Mouse (Mus musculus) 3T3-L1 (cell line): ENCODE data around the gene Fam3c.
A peak's percentile ranks its signal among the peaks of the same experiment; 100 is the strongest.
"Not testable (repeated sequence)": the region's sequence is repeated elsewhere in the genome, so short reads cannot be mapped to it uniquely, and the experiment has no call there.

ENCODE experiments used
- DNase-seq: peaks from one replicate; pipeline ENCODE4 v3.0.0-alpha.2; 2015; ENCODE audit warnings: low read depth, low spot score

Gene Fam3c

DNA sequence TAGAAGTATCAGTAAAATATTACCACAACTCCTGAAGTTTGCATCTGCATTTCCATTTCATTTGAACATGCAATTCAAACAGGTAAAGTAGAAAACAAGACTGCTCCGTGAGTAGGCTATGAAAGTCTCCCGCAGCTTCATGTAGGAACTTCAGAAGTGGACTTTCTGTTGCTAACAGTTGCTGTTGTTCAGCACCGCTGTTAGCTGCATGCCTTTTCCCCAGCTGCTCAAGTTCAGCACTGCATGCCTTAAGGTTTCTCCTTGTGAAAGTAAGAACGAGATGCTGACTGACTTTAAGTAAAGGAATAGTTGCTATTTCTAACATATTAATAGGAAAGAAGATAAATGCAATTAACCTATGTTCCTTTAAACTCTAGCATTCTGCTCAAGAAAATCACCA, 64.0 kb downstream of the Fam3c start:
- peak; percentile 20 for DNase-seq

GRCm38 (mm10) chr6:22290790-22291189, 65.3 kb downstream of the Fam3c start:
- no peak for DNase-seq

DNA sequence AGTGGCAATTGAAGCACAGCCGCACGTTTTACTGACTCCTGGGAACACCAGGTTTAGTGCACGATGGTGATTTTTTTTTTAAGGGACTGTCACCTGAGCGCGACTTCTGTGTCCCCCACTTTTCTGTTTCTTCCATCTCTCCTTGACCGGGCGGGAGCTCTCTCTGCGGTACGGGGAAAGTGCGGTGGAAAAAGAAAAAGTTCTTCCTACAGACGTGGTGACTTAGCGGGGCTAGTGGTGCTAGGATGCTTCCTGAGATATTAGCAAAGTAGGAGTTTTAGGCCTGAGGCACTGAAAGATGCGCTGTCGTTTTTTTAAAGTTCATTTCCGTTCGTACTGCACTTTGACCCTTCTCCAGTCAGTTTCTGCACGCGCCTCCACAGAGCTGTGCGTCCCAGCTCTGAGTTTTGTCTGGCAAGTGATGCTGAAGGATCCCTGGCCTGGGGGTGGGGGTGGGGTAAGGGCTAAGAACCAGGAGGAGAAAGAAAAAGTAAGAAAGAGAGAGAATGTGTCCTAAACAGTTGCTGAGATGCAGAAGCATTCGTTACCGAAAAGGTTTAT, 66.5 kb downstream of the Fam3c start:
- no peak for DNase-seq

DNA sequence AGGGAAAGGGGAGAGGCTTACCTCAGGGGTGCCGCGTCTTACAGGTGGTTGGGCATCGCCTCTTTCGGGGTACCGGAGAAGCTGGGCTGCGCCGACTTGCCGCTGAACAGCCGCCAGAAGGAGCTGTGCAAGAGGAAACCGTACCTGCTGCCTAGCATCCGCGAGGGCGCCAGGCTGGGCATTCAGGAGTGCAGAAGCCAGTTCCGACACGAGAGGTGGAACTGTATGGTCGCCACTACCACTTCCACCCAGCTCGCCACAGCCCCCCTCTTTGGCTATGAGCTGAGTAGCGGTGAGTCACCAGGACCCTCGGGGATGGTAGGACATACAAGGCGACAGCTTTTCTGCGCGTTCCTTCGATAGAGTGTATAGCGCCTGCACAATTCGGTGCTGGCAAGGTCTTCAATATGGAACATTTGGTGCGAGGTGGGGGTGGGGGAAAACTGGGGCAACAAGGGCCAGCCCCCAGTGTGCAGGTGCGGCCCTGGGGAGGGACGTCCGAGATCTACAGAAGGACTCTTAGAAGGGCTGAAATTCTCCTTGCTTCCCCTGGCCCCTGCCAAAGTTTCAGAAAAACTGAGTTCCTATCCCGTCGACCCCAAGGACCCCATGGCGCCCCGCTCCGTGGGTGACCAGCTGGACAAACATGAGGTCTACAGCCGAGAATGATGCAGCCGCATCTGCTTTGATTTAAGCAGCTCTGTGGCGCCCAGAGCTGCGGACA, 67.1 kb downstream of the Fam3c start:
- DNase-seq: no peak

- DNase-seq: no peak
These were observed 67.9 kb downstream of the Fam3c start, which contains the start of gene Wnt16 for GRCm38 (mm10) chr6:22288004-22288736. Gene Wnt16, plus strand, starts transcription at chr6:22288227.

- peak; percentile 41 for DNase-seq
These were observed 73.6 kb downstream of the Fam3c start for GRCm38 (mm10) chr6:22282405-22282804.

DNA sequence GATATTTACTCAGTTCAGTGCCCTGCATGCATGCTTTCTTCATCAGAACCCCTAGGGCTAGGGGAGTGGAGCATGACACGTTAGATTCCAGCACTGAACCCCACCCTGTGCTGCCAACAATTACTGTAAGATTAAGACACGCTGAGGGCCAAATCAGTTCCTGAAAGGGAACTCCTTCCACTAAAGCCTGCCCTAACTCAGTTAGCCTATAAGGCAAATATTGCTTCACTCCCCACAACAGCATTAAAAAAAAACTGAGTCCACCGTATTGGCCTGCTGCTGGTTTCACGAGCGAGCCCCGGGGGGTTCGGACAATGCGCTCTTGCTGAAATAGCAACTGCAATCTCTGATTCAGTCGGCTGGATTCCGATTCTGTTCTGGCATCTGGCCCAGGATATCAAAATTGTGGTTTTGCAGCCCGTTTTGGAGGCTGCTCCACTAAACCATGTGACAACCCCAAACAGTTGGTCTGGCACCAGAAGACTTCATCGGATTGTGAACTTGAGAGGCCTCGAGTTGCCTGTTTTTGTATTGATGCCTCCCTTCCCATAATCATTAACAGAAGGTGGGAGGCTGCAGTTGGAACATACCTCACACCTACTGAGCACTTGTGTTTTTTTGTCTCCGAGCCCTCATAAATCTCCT, 75.7 kb downstream of the Fam3c start:
- DNase-seq: peak; percentile 100

GRCm38 (mm10) chr6:22277941-22278340, 78.1 kb downstream of the Fam3c start:
- DNase-seq: peak; percentile 60

DNA sequence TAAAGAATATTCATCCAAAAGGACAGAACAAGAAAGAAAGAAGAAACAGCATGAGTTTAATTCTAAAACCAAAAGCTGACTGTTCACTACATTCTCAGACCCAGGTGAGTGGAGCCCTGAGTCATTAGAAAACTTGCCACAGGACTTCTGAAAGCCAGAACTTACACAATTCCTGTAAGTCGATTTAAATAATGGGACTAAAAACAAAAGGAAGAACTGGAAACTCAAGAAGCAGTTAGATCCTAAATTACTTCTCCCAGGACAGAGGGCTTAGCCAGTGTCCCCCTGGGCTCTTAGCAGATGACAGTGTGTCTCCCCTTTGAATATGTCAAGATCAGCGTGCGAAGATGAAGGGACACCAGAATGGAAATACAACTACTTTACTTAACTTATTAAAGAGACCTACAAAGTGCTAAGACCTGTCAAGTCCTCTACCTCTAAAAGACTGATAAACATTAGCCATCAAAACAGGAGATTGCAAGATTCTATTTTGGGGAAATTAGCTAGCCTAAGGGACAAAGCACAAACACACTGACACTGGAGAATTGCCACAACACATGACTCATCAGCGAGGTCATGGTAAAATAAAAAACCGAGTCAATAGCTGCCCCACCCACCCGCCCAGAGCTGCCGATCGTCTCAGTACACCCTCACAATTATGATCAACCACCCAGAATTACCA, 86.1 kb downstream of the Fam3c start:
- peak; percentile 87 for DNase-seq

DNA sequence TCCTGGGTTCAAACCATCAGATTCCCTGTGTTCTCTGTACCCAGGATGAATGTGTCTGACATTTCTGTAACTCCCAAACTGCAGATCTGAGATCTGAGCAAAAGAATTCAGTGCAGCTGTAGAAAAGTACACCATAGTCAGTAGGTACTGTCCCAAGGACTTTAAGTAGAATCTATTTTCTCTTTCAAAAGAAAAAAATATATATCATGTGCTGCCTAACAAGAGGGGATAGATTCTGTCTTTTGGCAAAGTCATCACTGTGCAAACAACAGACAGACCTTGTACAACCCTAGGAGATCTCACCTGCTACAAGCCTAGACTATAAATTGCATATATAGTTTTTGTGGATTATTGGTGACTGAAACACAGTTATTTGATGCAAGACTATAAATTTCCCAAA, 87.4 kb downstream of the Fam3c start:
- no peak for DNase-seq

- no peak for DNase-seq
These were observed 88.0 kb downstream of the Fam3c start for GRCm38 (mm10) chr6:22267807-22268667.

DNA sequence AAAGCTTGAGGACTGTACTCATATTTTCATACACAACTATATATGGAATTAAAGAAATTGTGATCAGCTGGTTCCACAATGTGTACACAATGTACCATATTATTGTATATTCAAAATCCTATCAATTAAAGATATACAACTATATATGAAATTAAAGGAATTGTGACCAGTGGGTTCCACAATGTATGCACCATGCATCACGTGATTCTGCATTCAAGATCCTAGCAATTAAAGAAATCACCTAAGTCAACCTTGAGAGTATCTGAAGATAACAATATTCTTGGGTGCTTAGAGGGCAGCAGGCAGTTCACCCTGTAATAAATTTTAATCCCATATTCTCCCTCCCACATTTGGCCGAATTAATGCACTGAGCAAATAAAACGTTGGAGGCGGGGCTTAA, 90.0 kb downstream of the Fam3c start:
- no peak for DNase-seq

DNA sequence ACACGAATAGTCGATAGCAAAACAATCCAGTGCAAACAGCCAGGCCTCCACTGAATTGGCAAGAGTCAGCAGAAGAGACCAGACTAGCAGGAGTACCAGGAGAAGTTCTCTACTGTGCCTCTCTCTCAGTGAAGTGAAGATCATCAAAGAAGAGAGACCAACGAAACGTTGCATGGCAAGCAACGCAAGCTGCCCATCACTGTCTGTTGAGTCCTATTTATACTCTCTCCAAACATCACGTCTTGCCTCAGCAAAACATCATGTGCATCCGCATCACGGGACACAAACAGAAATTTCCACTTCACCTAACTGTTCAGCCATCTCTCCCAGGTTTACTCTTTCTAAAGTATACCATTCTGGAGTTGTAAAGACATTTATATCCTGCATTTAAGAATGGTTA, 91.9 kb downstream of the Fam3c start:
- DNase-seq: not testable (repeated sequence)

GRCm38 (mm10) chr6:22262519-22262918, 93.5 kb downstream of the Fam3c start:
- DNase-seq: peak; percentile 75

DNA sequence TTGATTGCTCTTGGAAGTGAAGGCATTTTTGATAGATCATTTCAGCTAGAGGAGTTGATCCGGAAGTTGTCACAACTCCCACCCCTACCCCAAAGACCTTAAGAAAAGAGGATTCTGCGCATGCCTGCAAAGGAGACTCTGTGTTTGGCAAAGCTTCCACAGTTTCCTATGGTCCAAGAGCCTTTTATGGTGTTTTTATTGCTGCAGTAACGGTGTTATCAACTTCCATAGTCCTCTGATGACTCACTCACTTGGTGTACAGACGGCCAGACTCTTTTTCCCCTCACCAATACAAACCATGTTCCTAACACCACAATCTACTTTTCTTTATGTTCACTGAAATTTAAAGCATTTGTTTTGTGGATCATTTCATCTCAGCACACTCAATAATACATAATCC, 97.3 kb downstream of the Fam3c start:
- peak; percentile 43 for DNase-seq
